Mouse (Mus musculus) CD8-positive naive resting alpha-beta T cell, adult 2 months (primary cell): ENCODE measurements around the gene Mok.
A peak's percentile ranks its signal among the peaks of the same experiment; 100 is the strongest.

Experiments
- DNase-seq, 2 experiments: peaks; one replicate each; pipeline ENCODE4 v3.0.0; 2022; ENCODE audit warnings: low read depth in 2 of 2, low spot score in 2 of 2

The Mok gene

DNA sequence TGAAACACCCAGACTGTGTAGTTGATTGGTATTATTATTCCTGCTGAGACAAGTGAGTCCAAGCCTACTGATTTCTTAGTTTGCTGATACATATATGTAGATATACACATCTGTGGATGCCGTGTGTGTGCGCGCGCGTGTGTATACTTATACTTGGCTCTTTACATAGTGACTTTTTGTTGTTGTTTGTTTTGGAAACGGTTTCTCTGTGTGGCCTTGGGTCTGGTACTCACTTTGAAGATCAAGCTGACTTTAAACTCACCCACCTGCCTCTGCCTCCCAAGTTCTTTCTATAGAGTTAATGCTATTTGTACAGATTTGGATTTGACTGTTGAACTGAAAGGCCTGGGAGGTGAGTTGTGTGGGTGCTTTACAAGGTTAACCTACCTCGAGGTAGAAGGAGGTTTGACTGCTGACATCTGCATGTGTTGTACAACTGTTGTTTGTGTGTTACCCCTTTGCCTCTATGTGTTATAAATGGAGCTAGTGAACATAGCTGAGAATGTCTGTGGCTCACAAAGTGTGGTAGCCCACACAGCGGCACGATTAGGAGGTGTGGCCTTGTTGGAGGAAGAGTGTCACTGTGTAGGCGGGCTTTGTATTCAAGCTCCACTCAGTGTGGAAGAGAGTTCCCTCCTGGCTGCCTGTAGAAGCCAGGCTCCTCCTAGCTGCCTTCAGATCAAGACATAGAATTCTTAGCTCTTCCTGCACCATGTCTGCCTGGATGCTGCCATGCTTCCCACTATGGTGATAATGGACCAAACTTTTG is 70.1 kb downstream of the Mok start:
- peak; percentile 28 to 45 for DNase-seq

DNA sequence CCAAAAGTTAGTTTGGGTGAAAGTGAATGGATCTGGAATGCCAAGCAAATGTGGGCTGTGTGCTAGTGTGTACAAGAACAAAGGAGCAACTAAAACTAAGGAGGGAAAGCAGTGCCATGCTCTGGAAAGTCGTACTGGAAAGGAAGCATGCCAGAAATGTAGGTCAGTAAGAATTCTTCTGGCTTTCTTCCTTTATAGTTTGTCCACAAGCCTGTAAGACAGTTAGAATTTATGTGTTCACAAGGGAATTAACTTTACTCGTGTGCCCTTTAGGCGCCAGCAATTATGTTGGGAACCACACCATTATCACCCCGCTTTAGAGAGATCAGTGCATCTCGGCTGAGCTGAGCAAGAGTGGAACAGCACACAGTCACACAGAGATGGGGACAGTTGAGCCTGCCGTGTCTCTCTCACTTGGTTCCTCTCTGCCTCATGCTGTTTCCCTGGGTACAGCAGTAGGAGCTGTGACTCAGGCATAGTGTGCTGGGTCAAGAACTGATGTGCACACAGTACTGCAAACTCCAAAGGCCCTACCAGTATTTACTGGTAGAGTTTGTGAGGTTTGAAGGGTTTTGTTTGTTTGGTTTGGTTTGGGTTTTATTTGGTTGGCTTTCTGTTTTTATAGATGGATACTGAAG is 71.0 kb downstream of the Mok start:
- DNase-seq, result no peak

DNA sequence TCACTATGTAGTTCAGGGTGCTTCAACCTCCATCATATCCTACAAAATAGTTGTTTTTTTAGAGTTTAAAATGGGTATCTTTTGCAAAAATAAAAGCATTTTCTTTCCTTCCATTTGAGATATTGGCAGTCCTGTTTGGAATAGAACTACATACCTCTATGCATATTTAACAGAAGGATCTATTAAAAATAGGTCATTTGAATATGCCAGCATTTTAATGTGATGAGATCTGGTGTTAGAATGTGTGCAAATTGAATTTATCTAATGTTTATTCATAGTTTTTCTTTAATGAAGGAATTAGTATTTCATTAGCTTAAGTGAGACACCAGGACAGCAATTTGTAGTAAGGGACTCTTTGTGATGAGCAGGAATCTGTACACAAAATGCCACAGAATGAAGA is 72.2 kb downstream of the Mok start:
- DNase-seq, result no peak

DNA sequence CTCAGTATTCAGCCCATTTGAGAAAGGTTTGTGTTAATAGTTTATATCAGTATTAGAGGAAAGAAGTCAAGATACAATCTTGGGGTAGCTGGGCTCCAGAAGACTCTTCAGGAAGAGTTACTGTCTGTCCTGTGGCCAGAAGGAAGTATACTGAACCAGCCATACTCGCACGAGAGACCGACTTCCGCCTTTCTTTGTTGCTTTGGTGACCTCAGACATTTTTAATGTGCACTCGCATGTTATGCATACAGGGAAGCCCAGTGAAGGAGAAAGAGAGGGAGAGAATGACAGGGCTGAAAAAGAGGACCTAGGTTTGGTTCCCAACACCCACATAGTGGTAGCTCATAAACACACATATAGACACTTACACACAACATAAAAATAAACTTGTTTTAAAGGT is 76.2 kb downstream of the Mok start:
- no peak for DNase-seq

DNA sequence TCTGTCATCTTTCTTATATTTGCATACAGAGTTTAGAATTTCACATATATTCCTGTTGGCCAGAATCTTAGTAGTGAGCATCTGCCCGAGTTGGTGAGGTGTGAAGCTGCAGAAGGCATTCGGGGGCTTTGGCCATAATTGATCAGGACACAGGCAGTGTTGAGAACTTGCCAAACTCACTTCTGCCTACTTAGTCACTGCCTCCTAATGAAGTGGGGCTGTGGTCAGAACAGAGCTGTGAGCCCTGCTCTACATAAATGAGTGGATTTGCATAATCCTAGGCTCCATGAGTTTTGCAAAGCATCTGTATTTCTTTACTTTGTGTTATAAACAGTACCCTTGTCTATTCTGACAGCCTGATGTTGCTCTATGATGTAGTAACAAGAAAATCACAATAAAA is 78.4 kb downstream of the Mok start:
- no peak for DNase-seq

DNA sequence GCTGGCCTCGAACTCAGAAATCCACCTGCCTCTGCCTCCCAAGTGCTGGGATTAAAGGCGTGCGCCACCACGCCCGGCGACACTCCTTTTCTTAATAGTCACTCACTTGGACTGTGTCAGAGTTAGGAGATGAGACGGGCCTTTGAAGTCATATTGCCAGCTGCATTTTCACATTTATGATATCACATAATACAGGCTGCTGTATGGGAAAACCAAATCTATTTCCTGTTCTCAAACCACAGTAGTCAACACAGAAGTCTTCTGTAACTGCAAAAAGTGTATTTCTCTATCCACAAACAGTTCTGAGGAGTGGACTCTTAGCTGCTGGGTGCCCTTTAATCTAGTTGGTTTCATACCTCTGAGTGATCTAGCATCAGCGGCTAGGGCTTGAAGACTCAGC is 81.8 kb downstream of the Mok start:
- peak; percentile 21 to 46 for DNase-seq
